Mouse (Mus musculus) adipocyte (in vitro differentiated cells): ENCODE results near the gene Csnk2a2.

Source experiments
- DNase-seq: peaks from one replicate; pipeline ENCODE4 v3.0.0-alpha.2; 2016; ENCODE audit warnings: low spot score

Gene Csnk2a2

DNA sequence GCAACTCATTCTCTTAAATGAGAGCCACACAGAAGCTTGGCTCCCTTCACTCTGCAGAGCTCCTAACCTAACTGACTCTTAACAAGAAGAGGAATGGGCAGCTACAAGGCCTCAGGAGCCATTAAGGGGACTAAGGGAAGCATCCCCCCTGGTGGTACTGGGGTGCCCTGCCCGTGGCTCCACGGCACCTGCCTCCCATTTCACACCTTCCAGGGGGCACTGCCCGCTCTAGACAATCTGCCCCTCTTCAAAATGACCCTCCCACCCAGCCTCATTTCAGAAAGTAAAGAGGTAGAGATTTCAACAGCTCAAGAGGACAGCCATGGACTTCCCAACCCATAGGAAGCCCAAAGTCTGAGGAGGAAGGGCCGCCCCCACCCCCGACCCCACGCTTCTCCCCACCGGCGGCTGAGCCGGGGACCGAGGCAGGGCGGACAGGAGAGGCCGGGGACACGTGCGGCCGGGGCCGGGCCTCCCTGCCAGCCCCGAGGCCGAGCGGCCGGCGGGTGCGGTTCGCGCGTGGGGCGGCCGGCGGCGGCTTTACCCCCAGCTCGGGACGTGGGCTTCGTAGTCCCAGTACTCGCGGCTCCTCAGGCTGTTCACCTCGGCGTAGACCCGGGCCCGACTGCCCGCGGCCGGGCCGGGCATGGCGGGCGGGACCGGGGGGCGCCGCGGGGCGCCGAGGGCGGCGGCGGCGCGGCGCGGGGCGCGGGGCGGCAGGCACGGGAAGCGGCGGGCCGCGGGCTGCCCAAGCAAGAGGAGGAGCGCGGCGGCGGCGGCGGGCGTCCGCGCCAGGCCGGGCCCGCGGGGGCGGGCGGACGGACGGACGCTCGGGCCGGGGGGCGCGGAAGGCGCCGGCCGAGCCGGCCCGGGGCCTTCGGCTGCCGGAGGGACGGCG is 1.8 kb downstream of the Csnk2a2 start:
- no peak for DNase-seq

GRCm38 (mm10) chr8:95470008-95470407 is 19.8 kb downstream of the Csnk2a2 start:
- no peak for DNase-seq

- no peak for DNase-seq
Measured at GRCm38 (mm10) chr8:95468995-95469394, 20.8 kb downstream of the Csnk2a2 start.

- DNase-seq: no peak
Measured at GRCm38 (mm10) chr8:95466543-95466942, 23.3 kb downstream of the Csnk2a2 start.

- no peak for DNase-seq
Measured at GRCm38 (mm10) chr8:95452518-95452917, 37.3 kb downstream of the Csnk2a2 start.

DNA sequence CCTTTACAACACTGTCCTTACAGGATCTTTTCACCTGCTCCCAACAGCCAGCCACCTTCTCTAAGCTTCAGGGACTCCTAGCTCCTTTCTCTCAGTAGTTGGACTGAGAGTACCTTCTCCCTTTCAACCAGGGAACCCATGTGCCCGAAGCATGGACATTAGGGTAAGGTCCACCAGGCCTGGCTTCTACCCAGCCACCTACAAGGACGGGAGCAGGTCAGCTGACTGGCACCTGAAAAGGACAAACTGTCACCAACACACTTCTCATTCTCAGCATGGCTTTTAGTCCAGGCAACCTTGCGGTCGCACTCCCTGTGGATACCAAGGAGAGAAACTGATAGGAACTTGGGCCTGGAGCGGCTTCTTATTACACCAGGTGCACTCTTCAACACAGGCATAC is 39.6 kb downstream of the Csnk2a2 start:
- DNase-seq: no peak

DNA sequence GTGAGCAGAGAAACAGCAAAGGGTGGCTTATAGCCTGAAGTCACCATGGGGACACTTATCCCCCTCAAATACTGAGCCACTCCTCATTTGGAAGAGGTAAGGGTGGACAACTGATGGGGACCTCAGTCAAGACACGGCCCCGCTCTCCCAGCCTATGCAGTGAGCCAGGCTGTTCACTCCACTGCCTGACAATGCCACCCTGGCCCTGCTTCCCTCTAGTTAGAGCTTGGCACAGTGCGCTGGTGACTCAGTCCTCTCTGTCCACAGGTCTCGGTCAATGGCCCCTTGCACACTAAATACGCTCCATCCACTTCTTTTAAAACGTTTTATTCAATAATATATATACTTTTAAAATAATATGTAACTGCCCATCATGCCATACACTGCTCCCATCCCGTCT is 42.2 kb downstream of the Csnk2a2 start:
- no peak for DNase-seq

DNA sequence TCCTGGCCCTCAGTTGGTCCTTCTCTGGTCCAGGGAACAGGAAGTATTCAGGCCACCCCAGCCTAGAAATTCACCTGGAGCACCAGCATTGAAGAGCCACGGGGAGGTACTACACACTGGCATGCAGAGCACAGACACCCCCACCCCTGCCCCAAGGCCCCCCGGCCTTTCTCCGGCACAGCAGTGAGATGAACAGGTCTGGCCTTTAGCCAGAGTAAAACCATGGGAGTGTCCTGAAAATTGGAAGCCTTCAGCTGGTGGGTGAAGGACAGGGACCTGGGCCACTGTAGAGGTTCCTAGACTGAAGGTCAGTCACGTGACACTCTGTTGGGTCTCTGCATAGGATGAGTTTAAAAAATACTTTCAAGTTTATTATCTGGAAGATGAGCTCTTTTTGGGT is 44.8 kb downstream of the Csnk2a2 start:
- DNase-seq: no peak

DNA sequence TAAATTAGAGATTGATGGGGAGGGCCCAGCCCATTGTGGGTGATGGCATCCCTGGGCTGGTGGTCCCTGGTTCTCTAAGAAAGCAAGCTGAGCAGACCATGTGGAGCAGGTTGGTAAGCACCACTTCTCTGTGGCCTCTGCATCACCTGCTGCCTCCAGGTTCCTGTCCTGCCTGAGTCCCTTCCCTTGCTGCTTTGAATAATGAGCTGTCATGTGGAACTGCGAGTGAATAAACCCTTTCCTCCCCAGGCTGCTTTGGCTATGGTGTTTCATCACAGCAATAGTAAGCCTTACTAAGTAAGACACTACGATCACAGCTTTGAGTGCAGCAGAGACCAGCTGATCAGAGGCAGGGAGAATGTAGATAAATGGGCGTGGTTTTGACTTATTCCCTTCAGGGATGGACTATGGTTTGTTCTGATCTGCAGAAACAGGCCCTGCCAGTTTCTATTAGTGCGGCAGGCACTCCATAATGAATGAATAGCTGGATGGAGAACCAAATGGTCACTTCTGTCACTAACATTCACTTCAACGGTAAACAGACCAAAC is 48.3 kb downstream of the Csnk2a2 start:
- DNase-seq: no peak

- no peak for DNase-seq
Measured at GRCm38 (mm10) chr8:95440168-95440709, 49.6 kb downstream of the Csnk2a2 start.

- DNase-seq: no peak
Measured at GRCm38 (mm10) chr8:95439421-95439820, 50.4 kb downstream of the Csnk2a2 start.

- DNase-seq: no peak
Measured at GRCm38 (mm10) chr8:95437341-95437992, 52.4 kb downstream of the Csnk2a2 start.

DNA sequence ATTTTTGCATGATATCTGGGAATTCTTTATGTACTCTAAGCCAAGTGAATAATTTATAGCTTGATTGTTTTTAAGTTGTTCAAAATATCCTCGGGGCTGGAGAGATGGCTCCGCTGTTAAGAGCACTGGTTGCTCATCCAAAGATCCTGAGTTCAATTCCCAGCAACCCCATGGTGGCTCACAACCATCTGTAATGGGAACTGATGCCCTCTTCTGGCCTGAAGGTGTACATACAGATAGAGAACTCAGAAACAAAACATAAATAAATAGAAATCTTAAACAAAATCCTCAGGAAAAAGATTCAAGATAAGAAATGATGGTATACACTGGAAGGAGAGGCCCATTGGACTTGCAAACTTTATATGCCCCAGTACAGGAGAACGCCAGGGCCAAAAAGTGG is 53.9 kb downstream of the Csnk2a2 start:
- DNase-seq: no peak

DNA sequence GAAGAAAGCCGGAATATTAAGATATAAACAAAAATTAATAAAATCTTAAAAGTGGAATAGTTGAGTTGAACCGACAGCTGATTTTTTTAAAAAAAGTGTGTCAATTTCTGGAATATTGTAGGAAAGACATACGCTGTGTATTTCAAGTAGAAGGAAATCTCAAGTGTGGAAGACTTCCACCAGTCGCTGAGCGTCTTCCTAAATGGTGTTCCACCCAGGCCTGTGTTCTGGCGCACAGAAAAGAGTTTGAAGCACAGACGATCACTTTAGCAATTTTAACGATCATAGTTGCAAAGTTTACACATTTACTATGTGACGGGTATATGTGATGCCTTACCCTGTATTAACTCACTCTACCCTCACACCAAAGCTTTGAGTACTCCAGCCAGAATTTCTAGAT is 54.4 kb downstream of the Csnk2a2 start:
- DNase-seq: no peak

GRCm38 (mm10) chr8:95434686-95435439 is 55.0 kb downstream of the Csnk2a2 start, which contains the start of gene Cfap20:
Gene Cfap20 (minus strand): TSS chr8:95434869.
- DNase-seq: peak; percentile 99

DNA sequence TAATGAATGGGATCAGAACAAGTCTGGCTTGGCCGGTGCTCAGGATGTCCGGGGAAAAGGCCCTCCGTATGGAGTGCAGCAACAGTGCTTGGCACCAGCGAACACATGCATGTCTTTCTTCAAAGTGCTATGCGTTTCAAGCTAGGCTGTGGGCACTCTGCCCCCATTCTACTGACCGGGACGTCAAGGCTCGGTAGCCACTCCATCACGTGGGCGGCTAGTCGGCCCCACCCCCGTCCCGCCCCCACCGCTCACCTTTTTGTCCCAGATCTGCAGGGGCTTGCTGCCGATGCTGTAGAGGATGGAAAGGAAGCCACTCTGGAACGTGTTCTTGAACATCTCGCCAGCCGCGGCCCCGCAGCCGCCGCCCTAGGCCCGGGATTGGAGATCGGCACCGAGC is 55.6 kb downstream of the Csnk2a2 start:
- DNase-seq: peak; percentile 58

GRCm38 (mm10) chr8:95433124-95433523 is 56.7 kb downstream of the Csnk2a2 start:
- no peak for DNase-seq

GRCm38 (mm10) chr8:95432471-95432870 is 57.4 kb downstream of the Csnk2a2 start:
- DNase-seq: no peak

DNA sequence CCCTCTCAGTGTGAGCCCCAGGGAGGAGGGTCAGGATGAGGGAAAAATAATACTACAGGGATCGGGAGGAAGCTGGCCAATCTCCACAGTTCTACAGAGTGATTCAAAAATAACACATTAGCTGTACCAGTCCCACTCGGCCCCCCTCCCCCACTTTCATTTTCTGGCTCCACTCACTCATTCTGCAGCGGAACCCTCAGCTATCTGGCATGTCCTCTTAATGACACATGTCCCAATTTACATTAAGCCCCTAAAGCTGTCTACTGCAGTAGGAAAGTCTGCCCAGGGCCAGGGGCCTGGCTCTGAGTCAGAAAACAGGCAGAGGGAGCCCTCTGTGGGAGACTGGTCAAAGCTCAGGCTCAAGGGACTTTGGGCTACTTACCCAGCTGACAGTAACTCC is 59.9 kb downstream of the Csnk2a2 start:
- peak; percentile 81 for DNase-seq

DNA sequence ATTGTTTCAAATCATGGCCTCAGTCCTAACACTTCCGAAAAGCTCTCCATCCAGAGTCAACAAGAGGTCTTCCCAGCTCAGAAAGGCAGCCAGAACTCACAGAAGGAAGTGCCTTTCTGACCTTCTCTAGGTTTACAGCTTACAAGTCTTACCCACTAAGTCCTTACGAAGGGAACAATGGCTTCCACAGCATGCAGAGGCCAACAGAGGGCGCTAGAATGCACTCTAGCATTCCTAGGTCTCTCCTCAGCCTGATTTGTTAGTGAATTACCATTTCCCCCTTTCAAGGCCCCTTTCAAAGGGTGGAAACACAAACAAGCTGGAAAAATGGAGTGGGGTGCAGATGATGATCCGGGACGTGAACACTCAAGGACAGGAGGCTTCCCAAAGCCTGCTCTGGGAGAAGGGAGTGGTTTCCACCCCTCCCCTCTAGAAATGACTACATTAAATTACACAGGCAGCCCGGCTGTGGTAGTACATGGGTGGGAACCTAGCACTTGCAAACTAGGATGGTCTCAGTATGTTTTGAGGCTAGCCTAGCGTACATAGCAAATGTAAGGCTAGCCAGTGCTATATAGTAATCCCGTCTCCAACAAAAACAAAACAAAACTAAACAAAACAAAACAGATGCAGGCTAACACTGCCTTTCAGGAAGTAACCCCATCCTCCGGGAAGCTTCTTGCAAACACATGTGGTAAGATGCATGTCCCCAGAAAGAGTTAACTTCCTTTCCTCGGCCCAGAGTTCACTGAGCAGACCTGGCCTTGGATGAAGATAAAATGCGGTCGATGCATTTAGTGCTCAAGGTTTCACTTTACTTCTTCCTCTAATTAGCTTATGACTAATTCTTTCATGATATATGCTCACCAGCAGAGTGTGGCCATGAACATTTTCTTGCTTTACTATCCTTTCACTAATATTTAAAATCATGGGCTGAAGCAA is 62.0 kb downstream of the Csnk2a2 start:
- peak; percentile 85 for DNase-seq

GRCm38 (mm10) chr8:95426781-95427281 is 63.0 kb downstream of the Csnk2a2 start:
- DNase-seq: peak; percentile 72
